Mouse (Mus musculus) frontal cortex, postnatal 10 days (tissue): ENCODE results near the gene Mad2l1.

Experiments
- DNase-seq, 2 experiments: peaks; one replicate each; pipeline ENCODE4 v3.0.0; 2022; ENCODE audit warnings: low spot score in 2 of 2, mixed read lengths in 1 of 2

The Mad2l1 gene

GRCm38 (mm10) chr6:66535028-66535862, at the start of gene Mad2l1:
Gene Mad2l1, plus strand, starts transcription at chr6:66535390.
- peak; percentile 96 for DNase-seq

- no peak for DNase-seq
These were observed 41.5 kb upstream of the Mad2l1 start for GRCm38 (mm10) chr6:66493685-66494084.

GRCm38 (mm10) chr6:66516368-66516767, 18.8 kb upstream of the Mad2l1 start:
- DNase-seq = no peak

GRCm38 (mm10) chr6:66528386-66528785, 6.8 kb upstream of the Mad2l1 start:
- no peak for DNase-seq

- DNase-seq = no peak
These were observed 1.9 kb upstream of the Mad2l1 start for GRCm38 (mm10) chr6:66533241-66533640.

GRCm38 (mm10) chr6:66534366-66534941, 736 bp upstream of the Mad2l1 start:
- no peak for DNase-seq

GRCm38 (mm10) chr6:66535966-66536365, 776 bp downstream of the Mad2l1 start:
- DNase-seq = no peak

- no peak for DNase-seq
These were observed 24.8 kb downstream of the Mad2l1 start, which contains the start of gene Vmn1r32 for GRCm38 (mm10) chr6:66559996-66560395. Gene Vmn1r32, minus strand, starts transcription at chr6:66560096.

GRCm38 (mm10) chr6:66595804-66596203, 60.6 kb downstream of the Mad2l1 start:
- no peak for DNase-seq
